Mouse (Mus musculus): ENCODE data around the gene Grin2a.

GRCm38 (mm10) chr16:9768981-9769380 lies 226.4 kb downstream of the Grin2a start:
- TF ChIP-seq CTCF (IDR thresholded peaks at IDR 0.05; ENCODE audit: insufficient read depth, low read depth, low read length) (no peak), POLR2A (IDR thresholded peaks at IDR 0.05; ENCODE audit: insufficient read depth, low read depth, low read length) (no peak)

Data from olfactory bulb, adult 2 months (tissue).